Mouse (Mus musculus) c-Kit-positive CD71-positive TER-119-negative erythroid progenitor cells, embryonic 14.5 days (primary cell): ENCODE results near the gene Stard10.

Source experiments
- DNase-seq: peaks from one replicate; pipeline ENCODE4 v3.0.0-alpha.2; 2013; ENCODE audit warnings: low read depth

Gene Stard10

DNA sequence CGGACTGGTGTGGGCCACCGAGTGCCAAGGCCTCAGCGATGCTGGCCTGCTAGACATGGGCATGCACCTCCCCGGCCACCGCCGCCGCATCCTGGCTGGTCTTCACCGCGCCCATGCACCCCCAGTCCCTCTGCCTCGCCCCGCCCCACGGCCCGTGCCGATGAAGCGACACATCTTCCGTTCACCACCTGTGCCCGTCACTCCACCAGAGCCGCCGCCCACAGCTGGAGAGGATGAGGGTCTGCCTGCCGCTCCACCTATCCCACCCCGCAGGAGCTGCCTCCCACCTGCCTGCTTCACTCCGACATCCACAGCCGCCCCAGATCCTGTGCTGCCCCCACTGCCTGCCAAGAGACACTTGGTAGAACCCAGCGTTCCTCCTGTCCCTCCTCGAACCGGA, 56.2 kb downstream of the Stard10 start:
- no peak for DNase-seq

DNA sequence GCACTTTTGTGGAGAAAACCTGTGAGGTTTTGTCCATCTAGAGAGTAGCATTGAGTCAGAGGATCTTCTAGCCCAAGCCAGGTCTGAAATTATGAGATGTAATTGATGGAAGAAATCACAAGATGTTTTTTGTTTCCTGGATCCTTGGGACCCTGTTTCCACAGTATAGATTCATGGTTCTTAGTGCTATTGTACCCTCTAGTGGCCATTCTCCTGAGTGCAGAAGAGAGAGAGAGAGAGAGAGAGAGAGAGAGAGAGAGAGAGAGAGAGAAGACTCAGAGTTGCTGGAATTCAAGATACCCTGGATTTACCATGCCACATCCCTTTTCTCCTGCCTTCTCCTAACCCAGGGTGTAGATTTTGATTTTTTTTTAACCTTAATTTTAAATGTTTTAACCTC, 57.3 kb downstream of the Stard10 start:
- peak; percentile 28 for DNase-seq

DNA sequence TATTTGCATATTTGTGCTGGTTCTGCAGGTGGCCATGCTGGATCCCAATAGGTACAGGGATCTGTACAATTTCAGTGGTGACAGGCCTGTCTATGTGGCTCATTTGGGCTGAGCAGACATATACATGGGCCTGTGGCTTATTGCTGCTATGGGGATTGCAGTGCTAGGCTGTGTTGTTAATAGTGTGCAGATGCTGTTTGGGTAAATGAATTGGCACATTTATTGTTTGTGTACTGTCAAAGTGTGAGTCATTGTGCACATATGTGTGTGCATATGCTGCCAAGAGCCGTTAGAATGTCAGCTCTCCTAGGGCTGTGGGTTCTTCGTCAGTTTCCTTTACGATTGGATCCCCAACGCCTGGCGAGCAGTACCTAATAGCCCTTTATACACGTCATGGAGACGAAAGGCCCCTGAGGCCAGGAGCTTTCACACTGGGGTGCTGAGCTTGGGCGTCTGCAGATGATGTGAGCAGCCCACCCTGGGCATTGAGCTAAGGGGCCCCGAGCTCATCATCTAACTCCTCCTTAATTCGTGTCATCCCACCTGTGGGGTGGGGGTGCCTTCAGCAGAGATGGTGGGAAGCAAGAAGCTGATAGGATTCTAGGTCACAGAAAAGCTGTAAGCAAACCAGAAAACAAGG, 59.9 kb downstream of the Stard10 start:
- no peak for DNase-seq

DNA sequence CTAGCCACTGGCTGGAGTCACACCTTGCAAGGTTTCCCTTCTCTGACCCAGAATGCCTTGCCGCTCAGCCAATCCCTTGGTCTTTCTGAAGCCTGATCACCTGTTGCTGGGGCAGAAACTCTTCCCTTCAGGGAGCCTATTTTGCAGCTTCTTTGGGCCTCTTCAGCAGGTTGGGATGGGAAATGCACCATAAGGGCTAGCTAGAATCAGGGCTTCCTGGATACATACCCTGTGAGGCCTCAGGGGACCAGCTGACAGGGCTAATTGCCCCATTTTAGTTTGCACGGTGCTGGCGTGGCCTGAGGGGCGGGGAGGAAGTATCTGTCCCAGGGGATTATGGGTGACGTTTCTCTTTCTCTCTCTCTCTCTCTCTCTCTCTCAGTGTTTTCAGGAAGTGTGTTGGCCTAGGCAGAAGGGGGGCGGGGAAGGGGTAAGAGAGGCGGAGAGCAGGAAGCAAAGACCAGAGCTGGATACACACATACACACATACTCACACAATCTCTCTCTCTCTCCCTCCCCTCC, 60.9 kb downstream of the Stard10 start:
- peak; percentile 44 for DNase-seq

DNA sequence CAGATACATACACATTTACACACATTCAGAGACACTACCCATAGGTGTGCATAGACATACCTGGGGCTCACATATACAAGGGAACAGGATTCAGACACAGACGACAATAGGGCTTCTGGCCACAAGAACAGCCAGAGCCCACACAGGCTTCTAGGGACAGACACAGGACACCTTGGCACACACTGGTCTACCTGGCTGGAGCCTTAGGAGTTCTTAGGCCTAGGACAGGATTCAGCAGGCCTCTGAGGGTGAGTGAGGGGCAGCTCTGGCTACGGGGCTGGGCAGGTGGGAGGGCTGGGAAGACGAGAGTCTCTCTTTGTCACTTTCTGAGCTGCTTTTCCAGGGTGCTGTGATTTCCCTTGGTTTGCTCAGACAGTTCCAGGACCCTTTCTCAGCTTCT, 61.4 kb downstream of the Stard10 start:
- no peak for DNase-seq

DNA sequence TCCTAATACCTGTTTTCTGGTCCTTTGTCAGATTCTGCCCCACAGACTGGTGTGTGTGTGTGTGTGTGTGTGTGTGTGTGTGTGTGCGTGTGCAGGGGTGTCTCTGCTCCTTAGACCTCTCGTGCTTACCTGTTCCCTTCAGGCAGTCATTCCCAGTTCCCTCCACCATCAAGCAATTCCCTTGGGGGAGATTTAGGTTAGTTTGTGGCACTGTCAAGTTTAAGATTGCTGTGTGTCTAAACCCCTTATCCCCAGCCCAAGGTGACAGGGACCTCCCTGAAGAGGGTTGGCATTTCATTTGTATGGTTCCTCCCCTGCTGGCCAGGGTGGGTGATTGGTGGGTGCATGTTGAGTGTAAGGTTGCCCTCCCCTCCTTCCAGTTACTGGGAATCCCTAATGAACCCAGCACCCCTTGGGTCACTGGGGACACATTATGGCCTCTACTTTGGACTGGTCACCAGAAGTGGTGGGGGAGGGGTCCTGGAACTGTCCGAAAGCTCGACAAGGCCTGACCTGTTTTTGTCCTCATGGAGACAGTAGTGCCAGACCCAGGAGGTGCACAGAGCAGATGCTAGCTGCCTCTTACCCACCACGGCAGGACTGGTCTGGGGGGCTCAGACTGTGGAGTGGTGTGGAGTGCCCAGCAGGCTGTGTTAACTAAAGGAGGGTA, 62.0 kb downstream of the Stard10 start:
- DNase-seq, result no peak

DNA sequence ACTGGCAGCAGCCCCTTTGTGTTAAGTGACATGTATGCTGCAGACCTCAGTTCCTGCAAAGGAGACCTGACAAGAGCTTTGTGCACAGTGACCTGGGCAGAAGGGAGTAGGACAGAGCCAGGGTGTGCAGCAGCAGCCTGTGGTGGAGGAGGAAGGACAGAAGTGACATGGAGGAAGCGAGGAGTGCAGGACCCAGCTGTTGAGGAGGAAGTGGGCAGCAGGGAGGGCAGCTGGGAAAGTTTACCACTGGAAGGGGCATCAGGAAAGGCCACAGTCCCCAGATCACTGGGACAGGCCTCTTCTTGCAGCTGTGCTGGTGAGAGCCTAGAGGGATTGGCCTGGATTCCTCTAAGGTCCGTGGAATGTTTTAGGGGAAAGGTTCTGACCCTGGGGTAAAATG, 62.8 kb downstream of the Stard10 start:
- no peak for DNase-seq

DNA sequence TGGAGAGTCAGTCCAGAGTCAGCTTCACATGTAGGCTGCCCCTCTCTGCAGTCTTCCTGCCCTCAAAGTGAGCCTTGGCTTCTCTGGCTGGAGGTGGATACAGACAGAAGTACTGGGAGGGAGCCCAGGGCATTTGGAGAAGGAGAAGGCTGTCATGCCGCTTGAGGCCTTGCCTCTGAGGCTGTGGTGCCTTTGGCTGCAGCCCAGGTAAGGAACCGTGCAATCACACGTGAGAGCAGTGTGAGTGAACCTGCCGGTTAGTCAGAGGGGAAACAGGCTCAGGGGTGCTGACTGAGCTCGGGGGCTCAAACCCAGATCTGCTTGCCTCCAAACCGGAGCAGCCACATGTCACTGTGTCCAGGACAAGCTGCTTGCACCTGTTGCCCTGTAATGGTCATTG, 64.6 kb downstream of the Stard10 start:
- DNase-seq, result no peak

DNA sequence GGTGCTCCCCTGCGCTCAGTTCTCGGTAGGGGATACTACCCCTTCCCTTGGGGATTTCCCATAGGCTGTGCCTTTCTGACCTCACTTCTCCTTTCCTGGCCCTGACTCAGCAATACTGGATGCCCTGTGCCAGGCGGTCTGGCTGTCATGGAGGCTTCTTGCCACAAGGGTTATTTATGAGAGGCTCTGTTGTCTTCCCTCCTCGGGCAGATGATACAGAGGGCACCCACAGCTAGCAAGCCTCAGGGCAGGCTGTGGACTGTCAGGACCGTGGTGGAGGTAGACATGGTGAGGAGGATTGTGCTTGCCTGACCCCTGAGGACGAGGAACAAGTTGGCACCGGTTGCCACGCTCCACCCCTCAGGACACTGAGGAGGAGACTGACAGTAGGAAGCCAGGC, 65.5 kb downstream of the Stard10 start:
- DNase-seq, result no peak

DNA sequence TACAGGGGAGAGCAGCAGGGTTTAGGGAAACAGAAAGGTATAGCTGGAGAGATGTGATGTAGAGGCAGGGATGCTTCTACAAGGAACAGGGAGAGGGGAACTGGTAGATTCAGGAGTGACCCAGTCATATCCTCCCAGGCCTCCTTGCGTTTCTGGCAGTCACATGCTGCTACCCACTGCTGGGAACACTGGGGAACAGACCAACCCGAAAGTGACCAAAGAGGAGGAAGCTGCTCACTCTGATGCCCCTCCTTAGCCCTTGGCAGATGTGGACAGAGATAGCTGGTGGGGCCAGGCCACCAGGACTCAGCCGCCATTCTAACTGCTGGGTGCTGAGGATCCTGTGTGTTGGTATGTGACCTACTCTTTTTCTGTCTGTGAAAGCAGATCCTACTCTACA, 66.9 kb downstream of the Stard10 start:
- DNase-seq, result no peak

DNA sequence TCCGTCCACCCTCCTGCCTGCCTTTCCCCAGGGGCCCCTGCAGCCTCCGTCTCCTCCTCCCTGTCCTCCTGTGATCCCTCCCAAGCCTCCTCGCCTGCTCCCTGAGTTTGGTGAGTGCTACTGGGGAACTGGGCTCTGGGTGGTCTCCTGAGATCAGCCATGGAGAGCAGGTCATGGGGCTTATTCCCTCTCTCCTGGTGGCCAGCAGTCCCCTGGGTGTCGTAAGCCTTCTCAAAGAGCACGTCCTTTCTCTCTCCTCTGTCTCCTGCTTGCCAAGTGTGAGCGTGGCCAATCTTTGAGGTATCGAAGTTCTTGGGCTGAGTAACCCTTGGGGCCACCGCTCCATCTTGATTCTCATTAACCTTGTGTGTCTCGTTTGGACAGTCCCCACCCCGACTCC, 68.0 kb downstream of the Stard10 start:
- no peak for DNase-seq

DNA sequence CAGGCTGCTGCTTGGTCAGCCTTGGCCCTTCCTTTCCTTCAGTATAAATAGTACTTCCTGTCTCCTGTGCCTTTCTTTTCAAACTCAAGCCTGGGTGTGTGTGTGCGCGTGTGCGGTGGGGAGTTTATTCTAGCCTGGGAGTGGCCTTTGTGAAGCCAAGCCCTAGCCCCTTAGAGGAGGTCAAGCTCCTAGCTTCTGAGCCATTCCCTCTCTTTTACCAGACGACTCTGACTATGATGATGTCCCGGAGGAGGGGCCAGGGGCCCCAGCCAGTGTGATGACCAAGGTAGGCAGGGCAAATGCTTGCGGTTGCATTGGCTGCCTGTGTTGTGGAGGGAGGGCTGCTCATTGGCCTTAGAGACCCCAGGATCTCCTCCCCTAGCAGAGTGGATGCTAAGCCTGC, 68.4 kb downstream of the Stard10 start:
- no peak for DNase-seq

DNA sequence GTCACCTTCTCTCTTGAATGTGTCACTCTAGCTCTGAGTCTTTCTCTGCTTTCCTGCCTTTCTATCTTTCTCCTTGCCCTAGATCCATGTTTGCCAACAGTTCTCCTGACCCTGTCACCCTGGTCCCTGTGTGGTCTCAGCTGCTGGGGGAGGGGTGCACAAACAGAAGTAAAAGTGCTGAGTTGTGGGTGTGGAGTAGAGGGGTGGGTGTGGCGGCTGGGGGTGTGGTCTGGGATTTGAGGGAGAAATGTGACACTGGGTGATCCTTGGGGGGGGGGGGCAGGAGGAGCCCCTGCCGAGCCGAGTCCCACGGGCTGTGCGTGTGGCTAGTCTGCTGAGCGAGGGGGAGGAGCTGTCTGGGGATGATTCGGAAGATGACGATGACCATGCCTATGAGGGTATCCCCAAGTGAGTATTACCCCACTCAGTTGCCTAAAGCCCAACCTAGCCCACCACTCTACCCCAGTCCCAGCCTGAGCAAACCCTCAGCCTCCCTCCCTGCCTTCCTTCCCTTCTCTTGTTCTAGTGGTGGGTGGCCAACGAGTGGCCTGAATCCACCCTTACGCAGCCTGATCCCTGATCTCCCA, 69.1 kb downstream of the Stard10 start:
- DNase-seq, result no peak

DNA sequence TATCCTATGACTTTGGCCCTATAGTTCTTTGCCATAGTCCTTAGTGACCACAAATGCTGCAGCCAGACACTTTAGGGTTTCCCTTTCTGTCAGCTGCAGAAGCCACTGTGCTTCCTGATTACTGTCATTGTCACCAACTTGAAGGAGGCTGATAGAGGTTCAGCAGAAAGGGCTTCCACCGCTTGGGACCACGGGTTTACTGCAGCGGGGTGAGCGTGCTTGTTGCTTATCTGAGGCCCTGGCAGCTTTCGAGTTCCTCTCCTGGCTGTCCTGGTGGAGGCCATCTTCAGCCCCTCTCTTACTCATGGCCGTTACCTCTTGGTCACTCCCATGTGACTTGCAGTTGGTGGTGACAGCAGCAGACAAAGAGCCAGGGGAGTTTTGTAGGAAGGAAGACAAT, 72.4 kb downstream of the Stard10 start:
- DNase-seq, result no peak

DNA sequence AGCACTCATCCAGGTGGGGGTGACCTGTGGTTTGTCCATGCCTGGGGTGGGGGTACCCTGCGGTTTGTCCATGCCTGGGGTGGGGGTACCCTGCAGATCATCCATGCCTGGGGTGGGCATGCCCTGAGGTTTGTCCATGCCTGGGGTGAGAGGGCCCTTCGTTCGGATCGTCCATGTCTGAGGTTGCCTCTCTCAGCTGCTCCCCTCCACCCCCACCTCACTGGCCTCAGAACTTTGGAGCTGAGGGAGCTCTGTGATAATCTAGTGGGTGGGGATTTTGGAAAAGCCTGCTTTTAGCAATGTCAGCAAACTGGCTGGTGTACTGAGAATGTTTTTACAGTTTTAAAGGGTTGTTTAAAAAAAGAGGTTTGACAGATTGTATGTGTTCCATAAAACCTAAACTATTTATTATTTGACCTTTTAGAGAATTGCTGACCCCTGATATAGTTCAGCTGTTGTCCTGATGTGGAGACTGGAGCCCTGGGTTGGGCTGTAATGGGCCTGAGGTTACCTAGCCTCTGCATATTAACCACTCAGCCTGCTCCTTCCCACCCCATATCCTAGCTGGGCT, 75.1 kb downstream of the Stard10 start:
- DNase-seq, result no peak

DNA sequence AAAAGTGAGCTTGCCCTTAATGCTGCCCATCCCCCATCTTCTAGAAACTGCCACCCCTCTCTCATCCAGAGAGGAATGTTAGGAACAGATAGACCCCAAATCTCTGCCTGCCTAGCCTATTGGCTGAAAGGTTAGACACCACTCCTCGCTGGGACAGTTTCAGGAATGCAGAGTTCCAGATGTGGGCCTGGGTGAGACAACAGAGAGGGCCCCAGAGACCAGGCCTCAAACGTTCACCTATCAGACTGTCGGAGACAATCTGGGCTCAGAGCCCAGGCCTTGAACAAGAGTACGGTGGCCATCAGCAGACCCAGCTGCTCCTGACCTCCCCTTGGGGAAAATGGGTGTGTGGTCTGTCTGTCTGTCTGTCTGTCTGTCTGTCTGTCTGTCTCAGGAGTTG, 76.1 kb downstream of the Stard10 start:
- no peak for DNase-seq

DNA sequence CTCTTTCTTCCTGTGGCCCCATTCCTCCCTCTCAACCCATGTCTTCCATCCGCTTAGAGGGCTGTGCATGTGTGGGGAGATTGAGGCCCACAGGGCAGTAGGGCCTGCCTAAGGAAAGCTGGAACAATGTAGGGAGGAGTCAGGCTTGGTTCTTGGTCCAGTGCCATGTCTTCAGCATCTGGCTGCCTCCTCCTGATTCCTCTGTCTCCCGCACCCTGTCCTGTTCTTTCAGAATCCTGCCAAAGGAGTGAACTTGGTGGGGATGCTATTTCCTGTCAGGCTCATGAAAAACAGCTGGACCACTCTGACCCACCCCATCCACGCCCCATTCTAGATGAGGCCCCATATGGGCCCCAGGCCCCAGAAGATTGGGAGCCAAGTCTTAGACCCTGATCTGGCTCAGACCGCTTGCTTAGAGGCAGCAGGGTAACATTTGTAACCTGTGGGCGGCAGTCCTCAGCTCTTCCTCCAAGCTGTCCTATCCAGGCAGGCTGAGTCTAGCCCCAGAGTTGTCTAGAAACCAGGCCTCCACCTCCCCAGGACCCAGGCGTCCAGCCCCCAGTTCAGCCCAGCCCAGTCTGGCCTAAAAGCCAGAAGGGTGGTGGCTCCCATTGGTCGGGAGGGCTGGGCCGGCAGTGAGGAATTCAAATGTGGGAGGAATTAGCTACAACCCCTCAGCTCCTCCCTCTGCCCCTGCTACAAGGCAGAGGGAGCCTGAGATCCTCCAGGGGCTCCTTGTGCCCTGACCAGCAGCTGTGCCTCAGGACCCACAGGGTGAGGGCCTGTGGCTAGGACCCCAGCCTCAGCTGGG, 77.0 kb downstream of the Stard10 start:
- no peak for DNase-seq

DNA sequence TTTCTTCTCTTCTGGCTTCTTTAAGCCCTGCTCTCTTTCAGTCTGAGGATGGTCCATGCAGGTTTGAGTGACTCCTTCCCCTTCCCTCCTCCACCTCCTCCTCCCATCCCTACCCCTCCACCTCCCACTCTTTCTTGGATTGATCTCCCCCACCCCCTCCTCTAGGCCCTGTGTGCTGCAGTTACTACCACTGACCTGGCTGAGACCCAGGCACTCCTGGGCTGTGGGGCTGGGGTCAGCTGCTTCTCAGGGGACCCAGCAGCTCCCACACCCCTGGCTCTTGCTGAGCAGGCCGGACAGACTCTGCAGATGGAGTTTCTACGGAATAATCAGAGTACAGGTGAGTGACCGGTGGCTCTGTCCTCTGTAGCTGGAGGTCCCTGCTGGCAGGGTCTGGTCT, 77.7 kb downstream of the Stard10 start:
- no peak for DNase-seq

DNA sequence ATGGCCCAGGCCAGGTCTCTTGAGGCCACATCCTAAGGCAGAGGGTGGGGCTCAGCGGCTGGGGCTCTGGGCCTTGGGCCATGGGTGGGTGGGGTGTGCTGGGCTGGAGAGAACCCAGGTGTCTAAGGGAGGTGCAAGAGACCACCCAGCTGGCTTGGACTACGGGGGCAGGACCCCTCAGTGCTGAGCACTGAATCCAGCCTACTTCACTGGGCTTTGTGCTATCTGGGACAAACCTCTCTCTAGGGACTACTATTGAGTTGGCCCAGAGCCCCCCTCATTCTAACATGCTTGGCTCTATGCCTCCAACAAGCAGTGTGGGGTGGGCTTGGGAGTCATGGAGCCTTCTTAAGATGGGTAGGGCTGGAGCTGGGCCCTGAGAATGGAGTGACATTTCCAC, 78.6 kb downstream of the Stard10 start:
- no peak for DNase-seq
